ENCODE assay signal across 9 mouse cellular contexts in the genomic region with DNA sequence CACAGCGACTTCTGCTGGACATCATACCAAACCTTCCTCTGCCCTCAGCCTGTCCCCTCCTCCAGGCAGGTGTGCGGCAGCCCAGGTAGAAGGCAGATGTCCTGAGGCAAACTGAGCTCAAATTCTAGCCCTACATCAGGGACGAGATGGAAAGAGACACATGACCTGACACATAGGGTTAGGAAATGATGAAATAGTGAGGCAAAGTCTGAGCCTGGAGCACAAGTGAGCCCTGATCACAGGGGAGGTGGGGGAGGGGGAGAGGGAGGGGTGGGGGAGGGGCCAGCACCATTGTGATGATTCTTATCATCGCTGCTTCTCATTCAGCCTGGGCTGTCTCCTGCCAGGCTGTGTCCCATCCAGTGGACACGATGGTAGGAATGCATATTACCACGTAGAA. TPM values are rescaled to one million over a fixed set of nuclear protein-coding genes. Genes with fewer than 3 reads are reported as not detected.
DNase-seq lines count a peak whose midpoint lies in the region; ATAC-seq lines count a peak whose summit lies in the region.
"Had no signal": no experiment of that assay in that cellular context is flagged by ENCODE, and none has a peak within 500 bp of the region (broad histone marks: within the 10 kb centered on the region; RNA-seq: fewer than 3 reads in every experiment).

No protein-coding gene starts in this region.

- WGBS in heart, embryonic 11.5 days (ENCODE audit: insufficient replicate concordance), result 56% methylated on average over 6 of the region's 6 CpGs
- WGBS in neural tube, embryonic 11.5 days, result 50% methylated on average over 6 of the region's 6 CpGs
- WGBS in liver, embryonic 11.5 days, result 62% methylated on average over 6 of the region's 6 CpGs
- 67% methylated on average over 6 of the region's 6 CpGs for WGBS in stomach, embryonic 16.5 days

- ATAC-seq in heart, embryonic 11.5 days (replicated peaks; ENCODE audit: insufficient number of reproducible peaks, low FRiP score, low TSS enrichment), result no peak
- ATAC-seq in neural tube, embryonic 11.5 days (ENCODE audit: insufficient read depth, low FRiP score, low TSS enrichment), result no peak
- ATAC-seq in liver, embryonic 11.5 days (replicated peaks; ENCODE audit: low FRiP score), result 0 out of 2 replicates have a peak, but pooled peaks have one; percentile 36
- no peak; the same call in 1 of the 2 replicates for ATAC-seq in stomach, embryonic 16.5 days (ENCODE audit: insufficient read depth, low FRiP score)
- ATAC-seq in monocyte, adult 5-6 weeks (replicated peaks; ENCODE audit: insufficient number of reproducible peaks, low FRiP score, low TSS enrichment, poor library complexity, severe bottlenecking), result no peak

- peak overlapping the region; percentile 67 for H3K27ac ChIP-seq in heart, embryonic 11.5 days (ENCODE audit: low read depth, low read length)
- 0 out of 2 replicates have a peak overlapping the region, but pooled peaks have one; percentile 20 for H3K27ac ChIP-seq in neural tube, embryonic 11.5 days (ENCODE audit: low read depth, low read length)
- peak overlapping the region; percentile 3; the same call in 1 of the 2 replicates for H3K27ac ChIP-seq in liver, embryonic 11.5 days (ENCODE audit: low read depth, low read length)
- H3K27ac ChIP-seq in stomach, embryonic 16.5 days (ENCODE audit: low read length), result peak overlapping the region; percentile 43; the same call in 1 of the 2 replicates
- H3K27ac ChIP-seq: neural tube, embryonic 12.5 days had no signal

- no peak overlapping the region for H3K4me2 ChIP-seq in heart, embryonic 11.5 days
- H3K4me2 ChIP-seq in neural tube, embryonic 11.5 days (ENCODE audit: low read depth), result no peak overlapping the region
- no peak overlapping the region for H3K4me2 ChIP-seq in liver, embryonic 11.5 days
- no peak overlapping the region for H3K4me2 ChIP-seq in stomach, embryonic 16.5 days (ENCODE audit: low read depth, low read length)
- H3K4me2 ChIP-seq: neural tube, embryonic 12.5 days had no signal

- H3K9ac ChIP-seq in heart, embryonic 11.5 days (ENCODE audit: low read depth, low read length), result no peak overlapping the region
- H3K9ac ChIP-seq in neural tube, embryonic 11.5 days (ENCODE audit: low read length), result no peak overlapping the region
- no peak overlapping the region for H3K9ac ChIP-seq in liver, embryonic 11.5 days (ENCODE audit: low read depth, low read length)
- no peak overlapping the region for H3K9ac ChIP-seq in stomach, embryonic 16.5 days (ENCODE audit: low read length)
- H3K9ac ChIP-seq: neural tube, embryonic 12.5 days had no signal

- no peak overlapping the region for H3K4me3 ChIP-seq in heart, embryonic 11.5 days (ENCODE audit: low read depth, low read length)
- H3K4me3 ChIP-seq in neural tube, embryonic 11.5 days (ENCODE audit: low read depth, low read length), result no peak overlapping the region
- no peak overlapping the region for H3K4me3 ChIP-seq in liver, embryonic 11.5 days (ENCODE audit: low read depth, low read length)
- H3K4me3 ChIP-seq in stomach, embryonic 16.5 days (replicated peaks; ENCODE audit: low read length), result no peak overlapping the region
- H3K4me3 ChIP-seq: neural tube, embryonic 12.5 days had no signal

- no peak for DNase-seq in heart, adult 9 months (ENCODE audit: low spot score in 2 of 2)
- DNase-seq in neural tube, embryonic 11.5 days (ENCODE audit: low spot score), result no peak
- no peak for DNase-seq in neural tube, embryonic 10.5 days (ENCODE audit: extremely low spot score, low spot score)
- no peak for DNase-seq in liver, embryonic 11.5 days (ENCODE audit: low spot score)
- no peak for DNase-seq in spleen, adult 12 weeks (ENCODE audit: low spot score)

- H3K9me3 ChIP-seq in heart, embryonic 11.5 days (replicated peaks; ENCODE audit: control insufficient read depth, low read length), result no peaks in the 10 kb centered on the region
- H3K9me3 ChIP-seq in neural tube, embryonic 11.5 days (ENCODE audit: control insufficient read depth, low read length), result no peaks in the 10 kb centered on the region
- no peaks in the 10 kb centered on the region for H3K9me3 ChIP-seq in liver, embryonic 11.5 days (ENCODE audit: control insufficient read depth, low read length)
- H3K9me3 ChIP-seq in stomach, embryonic 16.5 days (replicated peaks; ENCODE audit: control insufficient read depth, low read length), result no peaks in the 10 kb centered on the region
- H3K9me3 ChIP-seq: neural tube, embryonic 12.5 days had no signal

- no peaks in the 10 kb centered on the region for H3K36me3 ChIP-seq in heart, embryonic 11.5 days (ENCODE audit: control insufficient read depth, insufficient read depth, low read length)
- H3K36me3 ChIP-seq in neural tube, embryonic 11.5 days (ENCODE audit: control insufficient read depth, insufficient read depth, low read length), result no peaks in the 10 kb centered on the region; the same call in 1 of the 2 replicates
- H3K36me3 ChIP-seq in liver, embryonic 11.5 days (ENCODE audit: control insufficient read depth, insufficient read depth, low read length), result no peaks in the 10 kb centered on the region; the same call in 1 of the 2 replicates
- H3K36me3 ChIP-seq in stomach, embryonic 16.5 days (ENCODE audit: control insufficient read depth, insufficient read depth, low read length), result no peaks in the 10 kb centered on the region

- H3K4me1 ChIP-seq in heart, embryonic 11.5 days (ENCODE audit: control insufficient read depth, insufficient read depth, low read length), result peaks cover 33% of the 10 kb centered on the region
- peaks cover 9% of the 10 kb centered on the region; the same call in 1 of the 2 replicates for H3K4me1 ChIP-seq in neural tube, embryonic 11.5 days (ENCODE audit: control insufficient read depth, insufficient read depth, low read length)
- peaks cover 17% of the 10 kb centered on the region for H3K4me1 ChIP-seq in liver, embryonic 11.5 days (replicated peaks; ENCODE audit: control insufficient read depth, insufficient read depth, low read length)
- peaks cover 16% of the 10 kb centered on the region for H3K4me1 ChIP-seq in stomach, embryonic 16.5 days (ENCODE audit: control insufficient read depth, insufficient read depth, low read length)

- no peaks in the 10 kb centered on the region for H3K27me3 ChIP-seq in heart, embryonic 11.5 days (ENCODE audit: control insufficient read depth, insufficient read depth, low read length)
- H3K27me3 ChIP-seq in neural tube, embryonic 11.5 days (ENCODE audit: control insufficient read depth, insufficient read depth, low read length), result no peaks in the 10 kb centered on the region
- H3K27me3 ChIP-seq in liver, embryonic 11.5 days (replicated peaks; ENCODE audit: control insufficient read depth, insufficient read depth, low read length), result no peaks in the 10 kb centered on the region
- no peaks in the 10 kb centered on the region for H3K27me3 ChIP-seq in stomach, embryonic 16.5 days (ENCODE audit: control insufficient read depth, insufficient read depth, low read length)
- H3K27me3 ChIP-seq: neural tube, embryonic 12.5 days had no signal

RNA-seq across cellular contexts. Expression of a gene that starts 40.0 kb away (rescaled TPM):
- 30.0 and 33.9 TPM in 2 replicates for polyA plus RNA-seq in heart, embryonic 11.5 days (2014; fragmentation: Nextera tagmentation; extraction: Ambion mirVana)
- 32.9 and 34.0 TPM in 2 replicates for polyA plus RNA-seq in neural tube, embryonic 11.5 days (2014; fragmentation: Nextera tagmentation; extraction: Ambion mirVana)
- 18.6 and 22.7 TPM in 2 replicates for polyA plus RNA-seq in liver, embryonic 11.5 days (2014; fragmentation: Nextera tagmentation; extraction: Ambion mirVana)
- 18.3 and 20.4 TPM in 2 replicates for polyA plus RNA-seq in stomach, embryonic 16.5 days (2015; fragmentation: Nextera tagmentation; extraction: Ambion mirVana)
- 146 to 413 TPM (median 198 TPM) in 3 replicates for total RNA-seq in monocyte, adult 5-6 weeks (2017)

RNA-seq across cellular contexts. Expression of a gene that starts 40.6 kb away (rescaled TPM):
- polyA plus RNA-seq in heart, embryonic 11.5 days (2014; fragmentation: Nextera tagmentation; extraction: Ambion mirVana), result 147 TPM in 2 replicates
- polyA plus RNA-seq in neural tube, embryonic 11.5 days (2014; fragmentation: Nextera tagmentation; extraction: Ambion mirVana), result 121 and 126 TPM in 2 replicates
- polyA plus RNA-seq in liver, embryonic 11.5 days (2014; fragmentation: Nextera tagmentation; extraction: Ambion mirVana), result 89.5 and 96.1 TPM in 2 replicates
- 111 and 116 TPM in 2 replicates for polyA plus RNA-seq in stomach, embryonic 16.5 days (2015; fragmentation: Nextera tagmentation; extraction: Ambion mirVana)
- total RNA-seq in monocyte, adult 5-6 weeks (2017), result 16.0 to 20.2 TPM (median 17.6 TPM) in 3 replicates

Comparison
In these comparisons a context has a peak if more than half of its experiments do, and no peak if none do; other contexts are left out.
1. H3K27ac ChIP-seq: peak in every context shown above with its lines; median percentile 67 in heart, embryonic 11.5 days; 43 in stomach, embryonic 16.5 days; 20 in neural tube, embryonic 11.5 days; 3 in liver, embryonic 11.5 days.